Mouse (Mus musculus) G1E (cell line): ENCODE measurements at regions not wholly inside any gene's neighbourhood (a gene's known extent, or its start where the extent isn't known, plus 50 kb on each side); places are given as distances from the start of the nearest gene placed in this dataset.

Source experiments
- ATAC-seq: 2 replicates; pipeline ENCODE4 v1.8.0; 2016; ENCODE audit warnings: mild to moderate bottlenecking; ENCODE audit not compliant: insufficient number of reproducible peaks, poor library complexity, low FRiP score, severe bottlenecking; ENCODE audit errors: extremely low read depth
- DNase-seq: peaks from one replicate; pipeline ENCODE4 v3.0.0; 2012; ENCODE audit warnings: low spot score
- H3K27me3 ChIP-seq: 2 replicates; pipeline ENCODE4 v1.6.1; 2012; ENCODE audit warnings: mild to moderate bottlenecking, low read length, inconsistent platforms; ENCODE audit not compliant: insufficient read depth
- H3K36me3 ChIP-seq: replicated peaks from 2 replicates; pipeline ENCODE3; 2012; ENCODE audit warnings: mild to moderate bottlenecking, inconsistent platforms
- H3K4me1 ChIP-seq: 2 replicates; pipeline ENCODE4 v1.6.1; 2012; ENCODE audit warnings: low read depth, low read length, inconsistent platforms, mixed read lengths; ENCODE audit not compliant: insufficient read depth
- H3K4me3 ChIP-seq: 2 replicates; pipeline ENCODE4 v1.5.1; 2012; ENCODE audit warnings: low read depth, mild to moderate bottlenecking, inconsistent platforms, low read length, moderate library complexity, mixed read lengths
- H3K9me3 ChIP-seq: replicated peaks from 2 replicates; pipeline ENCODE4 v1.6.1; 2012; ENCODE audit warnings: inconsistent platforms
- CTCF ChIP-seq: IDR thresholded peaks from 2 replicates; pipeline ENCODE4 v1.5.1; 2012; ENCODE audit warnings: low read depth, low read length, inconsistent platforms, mixed read lengths
- GATA1 ChIP-seq: IDR thresholded peaks from 2 replicates; pipeline ENCODE4 v1.6.1; 2012; ENCODE audit warnings: borderline replicate concordance, low read length, inconsistent platforms, mixed read lengths
- GATA2 ChIP-seq: IDR thresholded peaks from 2 replicates; pipeline ENCODE4 v1.6.1; 2012; ENCODE audit warnings: low read depth, low read length, inconsistent platforms, borderline replicate concordance
- POLR2AphosphoS5 ChIP-seq: IDR thresholded peaks from 2 replicates; pipeline ENCODE4 v1.6.1; 2012; ENCODE audit warnings: low read depth, low read length, inconsistent platforms; ENCODE audit not compliant: insufficient replicate concordance
- TAL1 ChIP-seq: conservative IDR thresholded peaks from 2 replicates; pipeline ENCODE4 v1.6.1; 2012; ENCODE audit warnings: low read depth, low read length, inconsistent platforms, mixed read lengths

DNA sequence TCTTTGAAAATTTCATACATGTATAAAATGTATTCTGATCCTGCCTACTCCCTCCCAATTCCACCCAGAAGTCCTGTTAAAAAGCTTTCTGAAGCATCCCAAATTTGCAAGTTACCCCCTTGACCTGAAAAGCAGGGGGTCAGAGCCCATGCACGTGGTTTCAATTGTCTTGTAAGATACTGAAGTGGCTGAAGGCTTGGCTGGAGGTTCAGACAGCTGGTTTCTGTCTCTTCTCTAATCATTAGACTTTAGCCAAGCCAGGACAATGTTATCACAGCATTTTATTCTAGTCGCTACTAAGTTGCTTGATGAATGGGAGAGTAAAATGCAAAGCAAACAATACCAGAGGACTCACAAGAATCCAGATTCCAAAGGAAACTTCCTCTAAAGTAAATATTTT lies 1484.1 kb downstream of the 4930444P10Rik start:
- H3K4me3 ChIP-seq: no peak overlapping the region
- DNase-seq (no peak), ATAC-seq (no peak)
- no peak for TF ChIP-seq GATA1
- no peak for TF ChIP-seq POLR2AphosphoS5
- no peak for TF ChIP-seq TAL1
- no peak for TF ChIP-seq CTCF
- TF ChIP-seq GATA2: no peak
- no peaks in the 10 kb centered on the region for H3K36me3 ChIP-seq
- no peaks in the 10 kb centered on the region for H3K27me3 ChIP-seq
- no peaks in the 10 kb centered on the region for H3K9me3 ChIP-seq
- no peaks in the 10 kb centered on the region for H3K4me1 ChIP-seq

DNA sequence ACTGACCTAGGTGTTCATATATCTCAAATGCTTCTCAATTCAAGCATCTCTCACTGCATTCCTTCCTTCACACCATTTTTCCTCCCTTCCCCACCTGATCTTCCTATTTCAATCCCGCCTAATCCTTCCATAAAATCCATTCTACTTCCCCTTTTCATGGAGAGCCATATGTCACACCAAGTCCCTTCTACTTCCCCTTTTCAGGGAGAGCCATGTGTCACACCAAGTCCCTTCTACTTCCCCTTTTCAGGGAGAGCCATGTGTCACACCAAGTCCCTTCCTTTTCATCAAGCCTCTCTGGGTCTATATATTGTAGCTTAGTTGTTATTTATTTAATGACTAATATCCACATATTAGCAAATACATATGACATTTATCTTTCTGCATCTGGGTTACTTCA lies 1497.2 kb downstream of the 4930444P10Rik start:
- DNase-seq: peak; percentile 29
- TF ChIP-seq TAL1: no peak
- no peak for TF ChIP-seq CTCF
- TF ChIP-seq GATA2: no peak
- no peak for TF ChIP-seq GATA1
- TF ChIP-seq POLR2AphosphoS5: no peak
- Histone ChIP-seq H3K27me3 (peaks cover 5% of the 10 kb centered on the region; the same call in 1 of the 2 replicates), H3K4me1 (no peaks in the 10 kb centered on the region), H3K9me3 (no peaks in the 10 kb centered on the region), H3K4me3 (no peak overlapping the region), H3K36me3 (no peaks in the 10 kb centered on the region)
- ATAC-seq: peak; percentile 99

DNA sequence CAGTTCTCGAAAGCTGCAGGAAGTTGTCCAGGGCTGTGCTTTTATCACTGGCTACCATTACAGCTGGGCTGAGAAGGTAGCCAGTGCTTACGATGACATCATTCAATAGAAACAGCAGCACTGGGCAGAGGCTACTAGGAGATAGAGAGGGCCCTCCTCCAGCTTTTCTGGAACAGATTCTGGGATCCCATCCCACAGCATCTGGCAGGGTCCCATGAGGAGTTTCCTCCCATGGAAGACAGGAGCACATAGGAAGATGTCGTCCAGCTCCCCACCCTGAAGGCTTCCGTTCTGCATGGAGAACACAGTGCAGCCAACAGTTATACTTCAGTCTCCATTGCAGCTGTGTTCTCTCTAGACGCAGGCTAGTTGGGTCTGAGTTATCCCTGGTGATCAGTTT lies 1503.2 kb downstream of the 4930444P10Rik start:
- TF ChIP-seq GATA2: no peak
- no peak for TF ChIP-seq CTCF
- TF ChIP-seq GATA1: no peak
- no peak for TF ChIP-seq POLR2AphosphoS5
- TF ChIP-seq TAL1: no peak

DNA sequence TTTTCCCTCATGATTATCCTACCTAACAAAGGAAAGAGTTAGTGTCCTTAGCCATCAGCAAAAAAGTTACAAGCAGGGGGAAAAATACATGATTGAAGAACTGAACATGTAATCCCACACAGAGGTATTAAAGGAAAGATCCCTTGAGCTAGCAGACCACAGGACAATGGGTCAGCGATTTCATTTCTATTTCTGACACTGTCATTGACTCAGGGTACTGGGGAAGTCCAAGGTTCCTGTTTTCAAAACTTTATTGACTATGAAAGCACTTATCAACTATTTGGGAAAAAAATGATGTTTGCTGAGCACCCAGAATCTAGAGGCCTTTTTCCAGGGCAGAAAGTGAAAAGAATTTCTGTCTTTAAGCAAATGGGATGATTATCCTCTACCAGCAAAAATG lies 1513.7 kb downstream of the 4930444P10Rik start:
- Histone ChIP-seq H3K36me3 (no peaks in the 10 kb centered on the region), H3K9me3 (no peaks in the 10 kb centered on the region), H3K27me3 (no peaks in the 10 kb centered on the region), H3K4me3 (no peak overlapping the region), H3K4me1 (no peaks in the 10 kb centered on the region)
- ATAC-seq (no peak), DNase-seq (no peak)
- no peak for TF ChIP-seq POLR2AphosphoS5
- no peak for TF ChIP-seq GATA1
- TF ChIP-seq CTCF: no peak
- no peak for TF ChIP-seq GATA2
- TF ChIP-seq TAL1: no peak

More for the DNA sequence above, 1503.2 kb downstream of the 4930444P10Rik start:
- no peak for DNase-seq
- Histone ChIP-seq H3K27me3 (peaks cover 5% of the 10 kb centered on the region; the same call in 1 of the 2 replicates), H3K4me1 (no peaks in the 10 kb centered on the region), H3K9me3 (no peaks in the 10 kb centered on the region), H3K4me3 (no peak overlapping the region), H3K36me3 (no peaks in the 10 kb centered on the region)
- ATAC-seq: no peak

DNA sequence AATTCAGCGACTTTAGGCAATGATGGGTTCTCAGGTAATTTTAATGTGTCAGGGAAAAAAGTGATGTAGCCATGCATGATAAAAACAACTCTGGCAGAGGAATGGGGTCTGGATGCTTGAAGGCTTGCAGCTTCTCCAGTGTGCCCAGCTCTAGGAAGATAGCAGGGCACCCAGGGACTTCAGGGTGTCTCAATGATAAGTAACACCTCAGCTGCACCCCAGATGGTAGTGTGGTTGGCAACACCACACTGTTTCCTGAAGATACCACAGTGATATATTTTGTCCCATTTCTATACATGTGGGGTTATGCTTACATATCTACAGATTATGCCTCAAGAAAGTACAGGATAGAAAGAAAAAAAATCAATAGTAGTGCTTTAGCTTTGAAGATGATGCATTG lies 1516.9 kb downstream of the 4930444P10Rik start:
- H3K36me3 ChIP-seq: no peaks in the 10 kb centered on the region
- H3K9me3 ChIP-seq: no peaks in the 10 kb centered on the region
- ATAC-seq (no peak), DNase-seq (no peak)
- no peak overlapping the region for H3K4me3 ChIP-seq
- H3K27me3 ChIP-seq: no peaks in the 10 kb centered on the region
- TF ChIP-seq GATA1 (no peak), TAL1 (no peak), POLR2AphosphoS5 (no peak), CTCF (no peak), GATA2 (no peak)
- no peaks in the 10 kb centered on the region for H3K4me1 ChIP-seq

DNA sequence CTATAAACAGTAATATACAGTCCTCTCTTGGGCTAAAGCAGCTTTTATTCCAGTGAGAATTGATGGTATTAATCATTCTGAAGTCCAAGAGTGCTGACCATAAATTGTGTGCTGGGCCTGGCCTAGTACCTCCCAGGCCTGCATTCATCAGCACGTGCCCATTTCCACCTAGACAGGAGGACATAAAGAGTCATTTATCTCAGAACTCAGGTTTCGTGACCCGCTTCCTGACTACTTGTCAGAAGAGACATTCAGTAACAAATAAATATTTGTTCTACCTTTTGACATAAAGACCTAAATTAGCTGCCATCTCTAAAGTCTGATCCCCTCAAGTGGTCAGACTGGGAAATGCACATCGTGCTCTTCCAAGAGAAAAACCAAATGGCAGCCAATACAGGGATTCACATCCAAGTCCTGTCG lies 1522.6 kb downstream of the 4930444P10Rik start:
- ATAC-seq (no peak; the same call in 1 of the 2 replicates), DNase-seq (no peak)
- no peaks in the 10 kb centered on the region for H3K36me3 ChIP-seq
- no peaks in the 10 kb centered on the region for H3K4me1 ChIP-seq
- no peak overlapping the region for H3K4me3 ChIP-seq
- TF ChIP-seq TAL1 (no peak), GATA2 (no peak), GATA1 (no peak), POLR2AphosphoS5 (no peak), CTCF (0 out of 2 replicates have a peak, but pooled peaks have one; percentile 9)
- H3K27me3 ChIP-seq: no peaks in the 10 kb centered on the region
- no peaks in the 10 kb centered on the region for H3K9me3 ChIP-seq
